Mouse (Mus musculus) brown adipose tissue, adult 24 weeks (tissue): ENCODE results near the gene Hoxa11. TPM values are rescaled to one million over a fixed set of nuclear protein-coding genes. Genes with fewer than 3 reads are reported as not detected.

ENCODE experiments used
- H3K27ac ChIP-seq: fragments of 200-500 bp; replicated peaks from 2 replicates; pipeline ENCODE4 v1.5.1; 2012; ENCODE audit warnings: low read depth, mild to moderate bottlenecking, low read length
- H3K4me1 ChIP-seq: fragments of 200-500 bp; 2 replicates; pipeline ENCODE4 v1.6.1; 2012; ENCODE audit warnings: low read length, mixed read lengths; ENCODE audit not compliant: control insufficient read depth, insufficient read depth, insufficient read length
- H3K4me3 ChIP-seq: fragments of 200-500 bp; 2 replicates; pipeline ENCODE4 v1.5.1; 2012; ENCODE audit warnings: low read depth, mild to moderate bottlenecking, low read length, moderate library complexity; ENCODE audit not compliant: insufficient read depth
- polyA plus RNA-seq: library from polyadenylated mRNA; stranded (reverse); fragments of >200 nt; gene quantifications from 2 replicates; pipeline ENCODE4 v1.2.4, GENCODE M21; 2012; ENCODE audit not compliant: missing spikeins, insufficient read depth, insufficient read length

Gene Hoxa11
- polyA plus RNA-seq, 1 experiment = not detected

DNA sequence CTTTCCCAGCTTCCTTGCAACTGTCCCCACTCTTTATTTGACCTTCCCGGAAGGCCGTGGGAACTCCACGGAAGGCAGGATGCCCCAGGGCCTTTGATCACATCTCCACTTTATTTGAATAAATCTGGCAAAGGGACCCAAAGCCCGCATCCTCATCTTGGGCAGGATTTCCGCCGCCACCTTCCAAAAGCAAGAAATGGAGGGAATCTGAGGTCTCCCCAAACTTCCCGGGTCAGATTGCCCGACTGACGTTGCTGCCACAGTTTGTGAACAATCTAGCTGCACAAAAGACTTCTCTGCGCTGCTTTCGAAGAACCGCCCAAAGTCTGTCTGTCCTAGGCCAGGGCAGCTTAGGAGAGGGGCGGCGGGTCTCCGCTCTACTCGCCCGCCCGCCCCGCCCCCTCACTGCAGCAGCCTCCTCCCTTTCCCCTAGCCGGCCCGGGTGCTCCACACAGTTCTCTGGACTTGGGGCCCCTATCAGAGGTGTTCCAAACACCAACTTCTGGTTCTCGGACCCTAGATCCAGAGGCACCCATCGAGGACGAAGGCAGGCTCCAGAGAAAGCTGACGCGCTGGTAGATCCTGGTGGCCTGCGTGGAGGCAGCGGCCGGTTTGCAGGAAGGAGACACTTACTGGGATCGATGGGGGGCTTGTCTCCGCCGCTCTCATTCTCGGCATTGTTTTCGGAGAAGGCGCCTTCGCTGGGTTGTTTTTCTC is 20.6 kb downstream of the Hoxa11 start:
- peak overlapping the region; percentile 49 for H3K4me3 ChIP-seq
- H3K4me1 ChIP-seq = no peaks in the 10 kb centered on the region
- no peak overlapping the region for H3K27ac ChIP-seq

DNA sequence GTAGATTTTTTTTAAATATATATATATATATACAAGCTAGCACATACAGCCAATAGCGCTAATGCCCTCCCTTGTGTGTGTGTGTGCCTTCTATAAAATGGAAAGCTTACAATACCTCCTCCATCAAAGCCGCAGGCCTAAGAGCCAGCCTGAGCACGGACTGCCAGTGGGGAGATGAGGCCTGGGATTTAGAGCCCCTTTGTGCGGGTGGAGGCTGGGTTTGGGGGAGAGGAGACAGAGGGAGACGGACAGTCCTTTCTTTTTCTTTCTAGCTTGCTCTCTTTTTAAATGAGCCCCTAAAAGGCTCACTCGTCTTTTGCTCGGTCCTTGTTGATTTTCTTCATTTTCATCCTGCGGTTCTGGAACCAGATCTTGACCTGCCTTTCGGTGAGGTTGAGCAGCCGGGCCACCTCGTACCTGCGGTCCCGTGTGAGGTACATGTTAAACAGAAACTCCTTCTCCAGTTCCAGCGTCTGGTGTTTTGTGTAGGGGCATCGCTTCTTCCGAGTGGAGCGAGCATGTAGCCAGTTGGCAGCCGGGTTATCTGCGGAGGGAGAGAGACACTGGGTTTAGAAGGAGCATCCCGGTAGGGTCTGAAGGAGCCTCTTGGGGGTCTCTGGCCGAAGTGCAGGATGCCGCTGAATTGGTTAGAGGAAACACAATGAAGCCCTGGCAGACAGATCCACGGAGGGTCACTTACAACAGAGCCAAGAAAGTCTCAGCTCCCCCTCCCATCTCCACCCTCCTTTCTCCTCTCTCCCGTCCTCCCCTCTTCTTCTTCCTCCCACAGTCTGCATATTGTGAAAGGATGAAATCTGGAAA is 21.5 kb downstream of the Hoxa11 start:
- Histone ChIP-seq H3K27ac (no peak overlapping the region), H3K4me1 (no peaks in the 10 kb centered on the region), H3K4me3 (no peak overlapping the region)

DNA sequence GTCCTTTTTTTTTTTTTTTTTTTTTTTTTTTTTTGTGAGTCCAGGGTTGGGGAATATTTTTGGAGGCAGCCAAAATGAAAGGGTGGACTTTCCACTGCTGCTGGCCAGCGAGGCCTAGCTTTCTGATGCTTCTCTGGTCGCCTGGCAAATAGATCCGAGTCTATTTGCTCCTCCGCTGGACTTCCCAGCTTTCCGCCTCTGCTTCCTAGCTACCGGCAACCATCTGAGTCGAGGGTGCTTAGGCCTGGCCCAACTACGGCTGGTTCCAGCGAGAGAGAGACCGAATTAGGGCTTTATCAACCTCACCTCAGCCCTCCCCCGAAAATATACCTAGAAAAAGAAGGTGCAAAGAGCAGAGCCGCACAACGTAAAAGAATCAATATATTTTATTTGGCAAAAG is 22.9 kb downstream of the Hoxa11 start:
- Histone ChIP-seq H3K4me1 (no peaks in the 10 kb centered on the region), H3K4me3 (no peak overlapping the region), H3K27ac (no peak overlapping the region)

DNA sequence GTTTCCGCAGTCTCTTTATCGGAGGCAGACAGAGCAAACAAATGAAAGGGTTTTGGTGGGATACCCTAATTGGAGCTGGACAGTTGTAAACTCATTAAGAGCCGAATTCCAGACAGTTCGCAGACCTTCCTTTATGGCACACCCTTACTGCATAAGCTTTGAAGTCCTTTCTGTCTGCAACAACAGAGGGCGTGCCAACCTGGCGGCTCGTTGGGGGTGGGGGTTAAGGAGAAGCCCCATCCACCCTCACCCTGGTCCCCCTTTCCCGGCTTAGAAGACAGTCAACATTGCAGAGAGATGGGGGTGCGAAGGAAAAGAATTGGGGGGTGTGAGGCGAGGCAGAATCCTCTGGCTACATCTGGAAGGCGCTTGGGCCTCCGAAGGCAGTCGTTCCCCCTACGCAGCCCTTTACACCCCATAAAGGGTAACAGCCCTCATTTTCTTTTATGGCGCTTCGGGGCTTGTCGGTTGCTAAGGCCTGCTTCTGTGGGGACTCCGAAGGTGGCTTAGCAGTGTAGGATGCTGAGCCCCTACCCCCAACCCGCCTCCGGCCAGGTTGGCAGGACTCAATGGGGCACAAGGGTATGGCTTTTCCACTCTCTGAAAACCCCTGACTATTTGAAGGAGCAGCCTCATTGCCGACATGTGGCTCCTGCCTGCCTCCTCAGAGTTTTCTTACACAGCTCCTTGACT is 23.5 kb downstream of the Hoxa11 start:
- H3K4me1 ChIP-seq = no peaks in the 10 kb centered on the region
- peak overlapping the region; percentile 36 for H3K4me3 ChIP-seq
- H3K27ac ChIP-seq = no peak overlapping the region

DNA sequence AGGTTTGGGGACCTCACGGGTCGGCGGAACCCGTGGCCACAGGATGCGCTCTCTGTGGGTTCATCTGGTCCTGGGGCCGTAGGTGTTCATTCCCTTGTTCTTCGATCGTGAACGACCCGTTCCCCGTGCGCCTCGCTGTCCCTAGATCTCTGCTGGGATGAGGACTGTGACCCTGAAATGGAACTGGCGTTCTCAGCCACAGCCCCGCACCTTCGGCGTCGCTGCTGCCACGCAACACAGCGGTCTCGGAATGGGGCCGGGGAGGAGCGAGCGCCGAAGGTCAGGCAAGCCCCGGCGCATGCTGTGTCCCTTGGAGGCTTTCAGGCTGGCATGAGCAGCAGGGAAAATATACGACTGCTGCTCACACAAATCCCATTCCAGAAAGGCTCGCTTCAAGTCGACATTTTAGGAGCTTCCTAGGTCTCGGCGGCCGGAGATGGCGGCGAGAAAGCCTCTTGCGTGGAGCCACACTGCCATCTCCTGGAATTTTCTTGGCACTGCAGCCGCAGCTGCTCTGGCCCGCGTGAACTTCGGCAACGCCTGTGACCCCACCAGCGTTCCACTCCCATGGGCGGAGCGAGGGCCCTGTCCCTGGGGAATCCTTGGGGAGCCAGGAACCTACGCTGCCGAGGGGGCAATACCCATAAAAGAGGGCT is 24.1 kb downstream of the Hoxa11 start, which contains the start of gene Hoxa7:
Gene Hoxa7, minus strand, starts transcription at position 518 of the 656 bp plus-strand sequence.
- Histone ChIP-seq H3K27ac (no peak within 1 kb of the TSS), H3K4me1 (no peaks in the 10 kb centered on the region; the same call in 1 of the 2 replicates), H3K4me3 (peak within 1 kb of the TSS; percentile 74)

DNA sequence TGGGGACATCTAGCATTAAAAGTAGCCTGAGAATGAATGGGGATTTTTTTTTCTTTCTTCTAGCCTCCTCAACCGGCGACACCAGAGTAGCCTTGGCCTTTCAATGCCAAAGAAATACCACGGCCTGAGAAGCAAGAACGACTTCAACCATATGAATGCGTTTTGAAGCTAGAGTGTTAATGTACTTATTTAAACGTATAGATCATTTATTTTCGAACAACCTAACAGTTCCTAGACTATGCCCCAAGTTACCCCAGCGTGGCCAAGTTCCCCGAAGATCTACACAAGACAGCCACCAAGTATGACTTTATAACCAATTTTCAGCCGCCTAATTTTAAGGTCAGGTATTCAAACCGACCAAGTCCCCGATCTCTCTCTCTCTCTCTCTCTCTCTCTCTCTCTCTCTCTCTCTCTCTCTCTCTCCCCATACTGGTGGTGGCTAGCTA is 24.7 kb downstream of the Hoxa11 start:
- Histone ChIP-seq H3K4me3 (peak overlapping the region; percentile 74), H3K27ac (no peak overlapping the region), H3K4me1 (peaks cover under 1% of the 10 kb centered on the region; the same call in 1 of the 2 replicates)

DNA sequence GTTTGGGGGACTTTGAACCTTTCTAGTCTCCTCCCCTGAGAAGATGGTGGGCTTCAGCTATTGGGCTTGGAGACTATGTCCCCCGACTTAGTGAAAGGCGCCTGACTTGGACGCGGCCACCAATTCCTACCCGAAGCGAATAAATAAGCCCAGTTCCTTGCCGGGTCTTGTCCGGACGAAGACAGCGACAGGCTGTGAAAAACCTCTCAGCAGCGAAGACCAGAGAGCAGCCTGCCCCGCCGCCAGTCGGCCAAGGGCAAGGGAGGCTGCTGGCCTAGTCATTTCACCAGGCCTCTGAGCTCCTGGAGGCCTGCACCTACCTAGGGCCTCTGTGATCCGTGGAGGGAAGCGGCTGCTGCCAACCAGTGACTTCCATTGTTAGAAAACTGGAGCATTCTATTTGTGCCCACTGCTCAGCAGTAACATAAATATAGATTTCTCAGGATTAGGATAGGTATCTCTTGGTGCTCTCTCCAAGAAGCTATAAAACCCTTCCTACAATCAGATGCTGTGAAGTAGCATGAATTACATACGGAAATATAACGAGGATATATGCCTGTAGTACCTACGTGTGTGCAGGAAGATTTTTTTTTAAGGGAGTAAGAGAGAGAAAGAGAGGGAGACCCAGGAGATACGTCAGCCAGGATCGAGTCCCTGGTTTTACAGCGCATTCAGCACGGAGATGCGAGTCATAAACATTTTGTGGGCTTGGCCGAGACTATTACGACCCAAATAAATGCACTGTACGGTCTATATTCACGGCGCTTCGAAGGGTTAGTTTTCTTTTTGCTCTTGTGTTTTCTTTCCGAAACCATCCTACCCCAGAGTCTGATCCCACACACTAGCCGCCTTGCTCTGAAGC is 25.4 kb downstream of the Hoxa11 start:
- H3K27ac ChIP-seq = no peak overlapping the region
- H3K4me3 ChIP-seq = no peak overlapping the region
- H3K4me1 ChIP-seq = peaks cover 4% of the 10 kb centered on the region; the same call in 1 of the 2 replicates

DNA sequence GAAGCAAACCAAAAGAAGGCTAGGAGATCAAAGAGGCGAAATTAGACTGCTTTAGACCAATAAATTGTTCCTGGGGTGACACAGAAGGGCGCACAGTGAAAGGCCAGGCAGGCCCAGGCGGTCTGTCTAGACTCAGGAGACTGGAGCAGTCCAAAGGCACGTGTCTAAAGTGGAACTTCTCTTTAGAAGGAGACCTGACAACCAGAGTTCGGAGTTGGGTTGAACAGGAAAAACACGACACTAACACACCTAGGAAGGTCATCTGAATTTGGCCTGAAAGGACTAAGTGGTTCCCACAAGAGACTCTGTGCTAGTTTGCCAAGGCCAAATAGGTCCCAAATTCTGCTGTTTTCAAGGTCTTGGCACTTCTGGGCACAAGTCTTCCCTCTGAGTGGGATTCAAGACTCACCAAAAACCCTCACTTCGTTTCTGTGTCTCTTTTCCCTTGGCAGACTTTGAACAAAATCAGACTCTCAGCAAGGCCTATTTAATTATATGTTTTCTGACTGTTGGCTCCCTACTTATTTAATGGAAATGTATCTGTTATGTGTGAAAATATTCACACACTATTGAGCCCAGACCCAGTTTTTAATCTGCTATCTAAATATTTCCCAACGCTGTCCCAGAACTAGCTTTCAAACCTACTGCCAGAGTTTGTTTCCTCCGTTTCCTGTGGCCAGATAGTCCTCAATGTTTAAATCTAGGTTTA is 26.2 kb downstream of the Hoxa11 start:
- Histone ChIP-seq H3K4me1 (peaks cover 4% of the 10 kb centered on the region; the same call in 1 of the 2 replicates), H3K27ac (no peak overlapping the region), H3K4me3 (no peak overlapping the region)

DNA sequence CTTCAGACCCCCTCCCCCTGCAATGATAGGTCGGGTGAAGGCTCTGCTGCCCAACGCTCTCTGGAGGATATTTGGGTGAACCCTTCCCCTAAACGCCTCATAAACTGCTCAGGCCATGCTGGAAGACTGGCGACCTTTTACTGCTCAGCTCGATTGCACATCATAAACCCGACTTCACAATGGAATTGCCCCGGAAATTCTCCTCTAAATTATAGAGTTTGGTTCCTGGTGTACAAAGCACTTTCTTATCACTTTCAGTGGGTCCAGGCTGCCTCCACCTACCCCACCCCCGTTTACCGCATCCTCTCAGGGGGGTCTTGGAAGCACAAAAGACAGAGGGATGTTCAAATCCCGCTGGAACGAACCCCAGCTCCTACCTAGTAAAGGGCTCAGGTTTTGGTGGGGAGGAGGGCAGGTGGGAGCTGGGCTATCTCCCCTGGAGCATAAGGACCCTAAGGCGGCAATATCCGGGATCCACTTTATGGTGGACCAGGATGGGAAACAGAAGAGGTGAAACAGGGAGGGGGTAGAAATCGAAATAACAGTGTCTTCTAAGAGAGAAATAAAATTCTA is 26.9 kb downstream of the Hoxa11 start:
- Histone ChIP-seq H3K4me1 (peaks cover 4% of the 10 kb centered on the region; the same call in 1 of the 2 replicates), H3K27ac (no peak overlapping the region), H3K4me3 (no peak overlapping the region)

DNA sequence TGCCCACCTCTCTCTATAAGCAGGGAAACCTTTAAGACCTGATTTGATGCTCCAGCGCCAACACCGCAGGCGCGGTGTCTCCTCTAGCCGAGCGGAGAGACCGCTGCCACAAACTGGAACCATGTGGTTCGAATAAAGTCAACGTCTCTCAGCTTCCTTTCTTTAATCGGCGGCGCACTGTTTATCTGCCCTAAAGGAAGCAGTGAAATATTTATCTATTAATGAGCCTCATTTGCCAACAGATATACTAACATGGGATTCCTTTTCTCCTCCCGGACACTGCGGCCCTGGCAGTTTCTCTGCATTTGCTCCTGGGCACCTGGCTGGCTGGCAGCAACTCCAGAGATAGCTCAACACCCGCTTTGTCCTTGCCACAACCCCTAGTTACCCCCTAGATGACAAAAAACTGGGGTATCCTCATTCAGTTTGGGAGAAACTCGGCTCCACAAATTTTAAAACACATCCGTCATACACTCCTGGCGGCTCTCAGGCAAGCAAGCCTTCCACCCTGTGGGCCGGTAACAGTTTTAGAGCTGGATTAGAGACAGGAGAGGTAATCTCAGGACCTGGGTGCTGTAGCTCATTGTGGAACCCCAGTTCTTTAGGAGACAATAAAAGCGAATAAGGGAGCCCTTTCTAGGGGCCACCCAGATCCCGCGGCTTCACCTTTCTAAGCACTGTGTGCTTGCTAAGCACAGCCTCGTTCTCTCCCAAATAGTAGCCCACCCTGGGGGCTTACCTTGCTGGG is 27.5 kb downstream of the Hoxa11 start:
- H3K4me3 ChIP-seq = peak overlapping the region; percentile 64
- 0 out of 2 replicates have a peak overlapping the region, but pooled peaks have one; percentile 4 for H3K27ac ChIP-seq
- peaks cover 4% of the 10 kb centered on the region; the same call in 1 of the 2 replicates for H3K4me1 ChIP-seq

DNA sequence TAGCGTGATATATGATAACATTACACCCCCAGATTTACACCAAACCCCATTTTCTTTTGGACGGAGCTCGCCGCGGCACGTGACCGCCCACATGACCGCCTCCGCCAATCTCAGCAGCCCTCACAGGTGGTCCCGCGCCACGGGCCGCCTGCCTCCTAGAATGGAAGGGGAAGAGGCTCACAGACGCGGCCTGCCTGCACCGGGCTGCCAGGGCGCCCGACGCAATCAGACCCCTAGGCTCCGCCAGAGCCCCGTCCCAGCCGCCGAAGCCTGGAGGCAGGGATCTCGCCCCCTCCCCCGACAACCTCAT is 28.2 kb downstream of the Hoxa11 start:
- Histone ChIP-seq H3K4me3 (peak overlapping the region; percentile 64), H3K4me1 (peaks cover 4% of the 10 kb centered on the region; the same call in 1 of the 2 replicates), H3K27ac (peak overlapping the region; percentile 40; the same call in 1 of the 2 replicates)

DNA sequence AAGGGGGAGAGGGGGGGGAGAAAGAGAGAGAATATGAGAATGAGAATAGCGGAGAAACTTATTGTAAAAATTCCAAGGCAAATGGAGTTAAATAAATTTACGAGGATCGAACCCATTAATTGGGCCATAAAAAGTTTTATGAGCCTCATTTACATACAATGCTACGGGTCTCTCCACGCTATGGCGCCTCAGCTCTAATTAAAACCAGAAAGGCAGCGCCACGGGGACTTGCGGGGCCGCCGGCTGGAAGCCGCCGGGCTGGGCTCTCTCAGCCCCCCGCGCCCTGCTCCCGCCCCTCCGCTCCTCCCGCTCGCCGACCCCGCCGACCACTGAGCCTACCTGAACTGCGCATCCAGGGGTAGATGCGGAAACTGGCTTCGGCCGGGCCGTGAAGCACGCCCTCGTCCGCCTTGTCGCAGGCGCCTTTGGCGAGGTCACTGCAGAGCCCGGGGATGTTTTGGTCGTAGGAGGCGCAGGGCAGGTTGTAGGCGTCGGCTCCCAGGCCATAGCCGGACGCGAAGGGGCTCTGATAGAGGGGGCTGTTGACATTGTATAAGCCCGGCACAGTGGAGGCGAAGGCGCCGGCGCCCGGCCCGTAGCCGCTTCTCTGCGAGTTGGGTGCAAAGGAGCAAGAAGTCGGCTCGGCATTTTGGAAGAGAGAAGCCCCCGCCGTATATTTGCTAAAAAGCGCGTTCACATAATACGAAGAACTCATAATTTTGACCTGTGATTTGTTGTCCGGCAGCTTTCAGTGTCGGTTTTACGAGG is 28.7 kb downstream of the Hoxa11 start:
- Histone ChIP-seq H3K4me1 (peaks cover 4% of the 10 kb centered on the region; the same call in 1 of the 2 replicates), H3K4me3 (peak overlapping the region; percentile 64), H3K27ac (peak overlapping the region; percentile 40; the same call in 1 of the 2 replicates)
